Mouse (Mus musculus): ENCODE data around the gene Meltf. TPM values are rescaled to one million over a fixed set of nuclear protein-coding genes. Genes with fewer than 3 reads are reported as not detected.

Gene Meltf
- polyA plus RNA-seq (2017; shearing (Covaris generic)), result 0.12 TPM

GRCm38 (mm10) chr16:31878573-31879257 is at the start of gene Meltf:
Gene Meltf (plus strand): TSS chr16:31878810.

GRCm38 (mm10) chr16:31933751-31934549 is 55.3 kb downstream of the Meltf start, which contains the start of gene Pigz:
Gene Pigz (plus strand): TSS chr16:31933851.

GRCm38 (mm10) chr16:31948345-31948774 is 69.8 kb downstream of the Meltf start, which contains the start of the genes 0610012G03Rik and Ncbp2:
Gene 0610012G03Rik (minus strand): TSS chr16:31948494.
Gene Ncbp2 (plus strand): TSS chr16:31948513.

Other genes starting within 250 kb of the Meltf start
- gene Dlg1, start 215.4 kb upstream of the Meltf start, polyA plus RNA-seq (2017; shearing (Covaris generic)), result 28.5 TPM
- gene Pigz, start 55.0 kb downstream of the Meltf start, polyA plus RNA-seq (2017; shearing (Covaris generic)), result not detected
- 16.4 TPM for gene 0610012G03Rik, start 69.7 kb downstream of the Meltf start, polyA plus RNA-seq (2017; shearing (Covaris generic))
- 16.5 TPM for gene Ncbp2, start 69.7 kb downstream of the Meltf start, polyA plus RNA-seq (2017; shearing (Covaris generic))
- gene Senp5, start 124.5 kb downstream of the Meltf start, polyA plus RNA-seq (2017; shearing (Covaris generic)), result 18.0 TPM
- 116 TPM for gene Pak2, start 200.5 kb downstream of the Meltf start, polyA plus RNA-seq (2017; shearing (Covaris generic))
- 72.8 TPM for gene Pigx, start 220.9 kb downstream of the Meltf start, polyA plus RNA-seq (2017; shearing (Covaris generic))
- 7.4 TPM for gene Cep19, start 221.0 kb downstream of the Meltf start, polyA plus RNA-seq (2017; shearing (Covaris generic))

Measured in effector memory CD4-positive, alpha-beta T cell, adult 7 months (primary cell).